Mouse (Mus musculus) telencephalon, adult 2 months (tissue): Measurements from ENCODE around the gene Wbp2.

Experiments used
- DNase-seq: peaks from one replicate; pipeline ENCODE4 v3.0.0-alpha.2; 2011; ENCODE audit warnings: low read depth, low spot score

Wbp2 gene

GRCm38 (mm10) chr11:116030898-116031845, 55.6 kb downstream of the Wbp2 start:
- DNase-seq = no peak

- peak; percentile 99 for DNase-seq
Observed at GRCm38 (mm10) chr11:116030088-116030897, 56.5 kb downstream of the Wbp2 start, which contains the start of gene Unk. TSS of gene Unk (plus strand) at chr11:116030322.

GRCm38 (mm10) chr11:116029086-116029865, 57.5 kb downstream of the Wbp2 start:
- DNase-seq = no peak
